Mouse (Mus musculus) adrenal gland, postnatal 25 days (tissue): ENCODE data around the gene Rab37. TPM values are rescaled to one million over a fixed set of nuclear protein-coding genes. Genes with fewer than 3 reads are reported as not detected.

Experiments used
- DNase-seq: peaks from one replicate; pipeline ENCODE4 v3.0.0; 2021; ENCODE audit warnings: mixed read lengths
- long read RNA-seq: library from polyadenylated mRNA; stranded (forward); transcript quantifications from one replicate; pipeline ENCODE4 v2.0.0, GENCODE M21; 2021
- total RNA-seq: library from RNA; stranded (reverse); gene quantifications from 2 replicates; pipeline ENCODE4 v1.2.3, GENCODE M21; 2021

Rab37 gene
- total RNA-seq, result 0.58 and 0.76 TPM in 2 replicates
- long read RNA-seq, result 0 reads

GRCm38 (mm10) chr11:115091362-115091901, at the start of gene Rab37:
Gene Rab37 (plus strand): TSS chr11:115091431.
- peak; percentile 45 for DNase-seq

DNA sequence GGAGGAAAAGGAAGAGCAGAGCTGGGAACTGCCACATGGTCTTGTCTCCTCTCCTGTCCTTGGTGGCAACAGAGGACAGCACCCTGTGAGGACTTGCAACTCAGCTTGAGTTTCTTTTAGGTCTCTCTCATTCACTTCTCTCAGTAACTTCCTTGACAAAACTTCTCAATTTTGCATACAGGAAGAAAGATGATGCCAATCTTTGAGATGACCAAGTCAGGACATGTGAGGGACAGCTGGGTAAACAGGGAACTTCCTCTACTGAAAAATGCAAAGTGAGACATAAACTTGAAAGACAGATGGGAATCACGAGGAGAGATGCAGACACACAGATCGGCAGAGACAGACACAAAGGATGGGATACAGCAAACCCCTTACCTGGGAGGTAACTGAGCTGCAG, 43.0 kb upstream of the Rab37 start, which contains the start of gene Cd300ld3:
Gene Cd300ld3, minus strand, starts transcription at position 151 of the 400 bp plus-strand sequence.
- DNase-seq, result no peak

DNA sequence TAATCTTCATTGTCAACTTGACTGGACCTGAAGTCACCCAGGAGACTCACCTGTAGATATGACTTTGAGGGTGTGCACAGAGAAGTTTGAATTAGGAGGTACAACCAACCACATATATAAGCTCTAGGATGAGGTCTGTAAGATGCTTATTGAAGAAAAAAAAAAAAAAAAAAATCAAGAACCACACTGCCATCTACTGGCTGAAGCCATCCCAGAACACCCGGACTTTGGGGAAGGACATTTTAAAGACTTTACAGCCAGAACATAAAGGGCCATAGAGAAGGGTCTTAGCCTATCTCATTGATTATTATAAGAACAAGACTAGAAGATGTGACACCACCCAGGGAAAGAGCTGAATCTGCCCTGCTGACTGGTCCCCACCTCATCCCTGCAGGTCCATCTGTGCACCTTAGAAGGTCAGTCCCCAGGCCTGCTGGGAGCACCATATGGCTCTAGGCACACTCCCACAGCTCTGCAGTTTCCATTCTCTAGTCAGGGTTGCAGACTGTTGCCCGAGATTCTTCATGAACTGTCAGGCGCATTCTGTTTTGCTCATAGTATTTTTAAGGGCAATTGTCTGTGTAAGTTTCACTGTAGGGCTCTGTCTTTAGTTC, 41.8 kb upstream of the Rab37 start:
- DNase-seq, result no peak

GRCm38 (mm10) chr11:115052206-115052605, 39.0 kb upstream of the Rab37 start:
- DNase-seq, result peak; percentile 36

DNA sequence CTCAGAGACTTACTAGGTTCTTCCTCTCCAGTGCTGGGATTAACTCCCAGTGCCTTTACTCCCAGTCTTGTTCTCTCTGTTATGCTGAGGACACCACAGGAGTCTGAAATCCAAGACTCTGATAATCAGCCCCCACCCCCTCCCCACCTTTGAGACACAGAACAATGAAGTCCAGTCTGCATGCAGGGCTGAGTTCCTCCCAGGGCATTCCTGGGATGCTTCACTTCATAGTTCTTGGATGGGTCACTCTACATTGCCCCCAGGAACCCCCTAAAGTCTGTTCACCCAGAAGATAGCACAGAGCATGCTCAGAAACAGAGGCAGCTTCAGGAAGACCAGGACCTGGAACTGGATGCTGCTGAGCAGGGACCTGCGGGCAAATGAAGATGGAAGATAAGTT, 38.2 kb upstream of the Rab37 start:
- no peak for DNase-seq

- DNase-seq, result no peak
Observed at GRCm38 (mm10) chr11:115054537-115054936, 36.7 kb upstream of the Rab37 start.

- DNase-seq, result no peak
Observed at GRCm38 (mm10) chr11:115058701-115059100, 32.5 kb upstream of the Rab37 start.

GRCm38 (mm10) chr11:115059797-115060196, 31.4 kb upstream of the Rab37 start:
- no peak for DNase-seq

DNA sequence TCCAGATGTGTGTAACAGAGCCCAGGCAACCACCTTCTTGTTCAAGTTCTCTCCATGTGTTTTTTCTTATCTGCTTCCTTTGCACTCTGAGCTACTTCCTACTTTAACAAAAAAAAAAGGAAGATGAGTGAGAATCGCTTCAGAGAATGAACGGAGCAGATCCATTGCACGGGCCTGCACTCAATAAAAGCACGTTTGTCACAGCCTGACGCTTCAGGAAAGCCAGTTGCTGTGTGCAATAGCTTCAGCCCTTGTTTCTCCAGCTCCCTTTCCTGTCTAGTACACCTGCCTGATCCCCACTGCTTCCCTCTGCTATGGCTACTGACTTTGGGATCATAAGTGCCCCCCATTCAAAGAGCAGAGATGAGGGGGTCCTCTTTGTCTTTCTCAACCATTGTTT, 29.2 kb upstream of the Rab37 start, which contains the start of gene Cd300e:
Gene Cd300e, minus strand, starts transcription at position 101 of the 400 bp plus-strand sequence.
- DNase-seq, result no peak

GRCm38 (mm10) chr11:115066768-115067167, 24.5 kb upstream of the Rab37 start:
- no peak for DNase-seq

GRCm38 (mm10) chr11:115071015-115071551, 20.1 kb upstream of the Rab37 start:
- DNase-seq, result no peak

- peak; percentile 71 for DNase-seq
Observed at GRCm38 (mm10) chr11:115071631-115072294, 19.5 kb upstream of the Rab37 start.

DNA sequence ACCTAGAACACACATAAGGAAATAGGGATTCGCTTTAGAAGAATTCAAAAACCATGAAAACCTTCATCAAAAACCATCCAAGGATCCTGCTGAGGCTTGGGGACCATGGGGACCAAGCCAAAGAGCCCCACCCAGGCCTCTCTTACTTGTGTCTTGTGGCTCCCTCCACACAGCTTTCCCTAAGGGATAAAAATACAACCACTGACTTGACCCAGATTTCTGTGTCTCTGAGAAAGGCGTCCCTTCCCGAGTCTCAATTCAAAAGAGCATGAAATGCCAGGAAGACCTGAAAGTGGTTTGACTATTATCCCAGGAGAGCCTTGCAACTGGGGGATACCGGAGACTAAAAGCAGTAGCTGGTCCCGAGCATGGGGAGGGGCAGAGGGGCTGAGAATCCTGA, 18.2 kb upstream of the Rab37 start:
- DNase-seq, result no peak

DNA sequence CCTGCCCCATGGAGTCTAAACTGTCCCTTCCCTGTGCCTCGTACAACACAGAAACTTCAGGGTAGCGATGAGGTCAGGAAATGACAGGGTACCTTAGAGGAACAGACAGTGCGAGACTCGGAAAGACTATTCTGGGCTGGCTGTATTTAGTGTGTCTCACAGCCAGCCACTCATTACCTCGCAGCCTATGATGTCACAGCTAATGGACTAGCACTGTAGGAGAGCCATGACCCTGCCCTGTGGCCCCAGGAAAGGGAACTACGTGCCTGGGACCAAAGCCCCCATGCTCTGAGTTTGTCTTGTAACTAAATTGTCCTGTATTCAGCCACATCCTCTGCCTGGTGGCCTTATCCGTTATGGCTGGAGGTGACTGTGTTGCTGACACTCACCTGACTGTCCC, 15.8 kb upstream of the Rab37 start:
- no peak for DNase-seq

DNA sequence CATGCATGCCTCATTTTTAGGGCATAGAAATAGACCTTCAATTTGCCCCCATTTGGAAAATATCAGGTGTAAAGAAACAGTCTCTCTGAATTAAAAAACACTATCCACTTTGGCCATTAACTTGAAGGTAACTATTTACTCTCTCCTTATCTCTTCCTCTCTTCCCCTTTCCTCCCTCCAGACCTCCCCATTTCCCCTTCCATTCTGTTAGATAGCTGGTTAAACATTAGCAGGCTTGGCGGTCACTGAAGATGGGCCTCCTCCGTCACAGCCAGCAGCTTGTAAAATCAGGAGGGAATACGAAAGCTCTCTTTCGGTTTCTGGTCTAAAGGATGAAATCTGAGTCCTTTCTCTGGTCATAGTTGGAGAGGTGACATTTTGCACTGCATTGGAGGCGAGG, 15.4 kb upstream of the Rab37 start:
- no peak for DNase-seq

DNA sequence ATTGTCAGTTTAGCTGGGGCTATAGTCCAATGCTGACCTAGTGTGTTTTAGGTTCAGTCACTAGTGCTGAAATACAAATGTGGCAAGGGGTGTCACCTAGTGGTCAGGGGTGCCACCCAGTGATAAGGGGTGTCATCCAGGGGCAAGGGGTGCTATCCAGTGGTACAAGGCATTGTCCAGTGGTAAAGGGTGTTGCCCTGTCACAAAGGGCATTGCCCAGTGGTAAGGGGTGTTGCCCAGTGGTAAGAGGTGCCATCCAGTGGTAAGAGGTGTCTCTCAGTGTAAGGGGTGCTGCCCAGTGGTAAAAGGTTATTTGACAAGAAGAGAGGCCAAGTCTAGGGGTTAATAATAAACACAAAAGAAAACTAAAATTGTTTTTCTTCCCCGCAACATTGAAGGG, 13.8 kb upstream of the Rab37 start:
- no peak for DNase-seq

DNA sequence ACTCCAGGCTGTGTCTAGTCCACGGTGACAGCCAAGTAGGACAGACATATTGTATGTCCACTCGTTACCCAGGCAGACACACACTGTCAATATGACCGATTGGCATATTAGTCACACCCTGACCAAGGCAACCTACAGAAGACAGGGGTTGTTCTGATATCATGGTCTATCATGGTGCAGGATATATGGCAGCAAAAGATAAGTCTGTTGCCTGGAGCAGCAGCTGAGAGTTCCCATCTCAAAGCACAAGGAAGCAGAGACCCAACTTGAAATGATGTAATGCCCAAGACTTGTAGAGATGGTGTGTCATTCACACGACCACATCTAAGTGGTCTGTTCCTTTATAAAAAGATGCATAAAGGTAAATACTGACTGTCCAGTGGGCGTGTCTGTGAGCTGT, 12.6 kb upstream of the Rab37 start:
- DNase-seq, result no peak

DNA sequence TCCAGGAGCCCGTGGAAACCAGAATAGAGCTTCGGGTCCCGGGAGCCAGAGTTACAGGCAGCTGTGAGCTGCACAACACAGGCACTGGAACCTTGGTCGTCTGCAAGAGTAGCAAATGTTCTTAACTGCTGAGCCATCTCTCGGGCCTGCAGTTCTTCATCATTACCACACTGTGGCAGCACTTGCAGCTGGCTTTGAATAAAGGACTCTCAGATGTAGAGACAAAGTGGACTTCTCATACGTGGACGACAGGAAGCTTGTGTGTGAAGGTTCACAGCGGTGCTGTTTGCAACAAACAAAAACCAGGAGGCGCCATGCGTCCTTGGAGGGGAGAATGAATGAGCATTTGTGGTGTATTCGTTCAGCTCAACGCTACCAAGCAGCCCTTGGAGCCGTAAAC, 10.3 kb upstream of the Rab37 start:
- DNase-seq, result peak; percentile 24

DNA sequence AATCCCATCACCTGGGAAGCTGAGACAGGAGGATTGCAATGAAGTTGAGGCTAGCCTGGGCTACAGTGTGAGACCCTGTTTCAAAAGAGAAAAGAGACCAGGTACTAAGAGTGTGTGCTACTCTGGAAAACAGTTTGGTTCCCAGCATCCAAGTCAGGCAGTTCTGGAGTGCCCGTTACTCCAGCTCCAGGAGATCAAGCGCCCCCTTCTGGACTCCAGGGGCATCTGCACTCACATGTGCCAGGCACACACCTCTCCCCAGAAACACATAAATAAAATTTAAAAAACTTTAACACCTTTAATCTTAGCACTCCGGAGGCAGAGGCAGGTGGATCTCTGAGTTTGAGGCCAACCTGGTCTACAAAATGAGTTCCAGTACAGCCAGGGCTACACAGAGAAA, 9.9 kb upstream of the Rab37 start:
- DNase-seq, result no peak

GRCm38 (mm10) chr11:115082196-115082595, 9.0 kb upstream of the Rab37 start:
- DNase-seq, result no peak

DNA sequence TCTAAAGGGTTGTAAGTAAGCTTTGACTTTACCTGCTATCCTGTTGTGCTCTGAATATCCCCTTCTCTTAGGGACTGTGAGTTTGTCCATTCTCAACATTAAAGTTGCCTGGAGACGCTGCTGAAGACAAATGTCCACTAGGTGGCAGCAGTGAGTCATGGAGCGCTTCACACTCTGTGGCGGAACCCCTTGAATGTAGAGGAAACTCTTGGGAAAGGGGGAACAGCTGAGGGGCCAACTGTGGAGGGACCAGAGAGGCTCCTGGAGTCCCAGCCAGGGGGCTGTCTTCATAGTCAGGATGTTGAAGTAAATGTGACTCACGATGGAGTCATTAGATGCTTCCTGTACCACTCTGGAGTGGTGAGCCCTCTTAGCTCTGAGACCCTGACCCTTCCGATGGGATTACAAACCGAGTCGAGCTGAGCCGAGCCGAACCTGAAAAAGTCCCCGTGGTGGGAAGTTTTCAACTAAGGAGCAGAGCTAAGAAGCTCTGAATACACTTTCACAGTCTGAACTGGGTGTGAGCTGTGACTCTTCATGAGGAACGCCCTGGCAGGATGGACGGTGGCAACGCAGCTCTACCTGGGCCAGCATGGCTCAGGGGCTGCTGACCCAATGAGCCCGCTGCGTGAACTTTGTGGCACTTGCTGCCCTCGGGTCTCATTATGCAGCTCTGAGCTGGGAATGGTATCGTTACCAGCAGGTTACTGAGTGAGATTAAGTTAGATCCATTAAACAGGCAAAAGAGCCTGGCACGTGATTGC, 7.7 kb upstream of the Rab37 start:
- DNase-seq, result peak; percentile 63

DNA sequence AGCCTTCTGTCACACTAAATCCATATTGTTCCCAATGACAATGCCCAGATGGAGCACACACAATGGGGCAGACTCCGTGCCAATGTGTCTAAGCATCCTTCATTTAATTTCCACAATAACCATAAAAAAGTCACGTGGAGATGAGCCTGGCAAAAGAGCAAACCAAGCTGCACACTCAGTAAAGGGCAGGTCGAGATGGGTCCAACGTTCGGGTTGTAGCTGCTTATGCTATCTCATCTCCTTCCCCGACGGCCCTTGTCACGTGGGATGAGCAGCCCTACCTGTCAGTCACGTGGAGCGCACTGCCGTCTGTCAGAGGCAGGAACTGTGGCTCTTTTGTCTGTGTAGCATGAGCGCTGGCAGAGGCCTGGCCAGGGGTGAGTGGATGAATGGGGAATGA, 6.6 kb upstream of the Rab37 start:
- no peak for DNase-seq

- DNase-seq, result no peak
Observed at GRCm38 (mm10) chr11:115085064-115085463, 6.2 kb upstream of the Rab37 start.
